Mouse (Mus musculus) thymus, adult 2 months (tissue): Measurements from ENCODE around the gene Dnajc3.

Experiments used
- CTCF ChIP-seq: fragments of 200-500 bp; IDR thresholded peaks from 2 replicates; pipeline ENCODE4 v1.5.1; 2012; ENCODE audit warnings: mild to moderate bottlenecking, control low read depth, low read length, moderate library complexity, borderline replicate concordance; ENCODE audit not compliant: control insufficient read depth, poor library complexity, insufficient read depth; ENCODE audit errors: extremely low read depth
- POLR2A ChIP-seq: fragments of 200-500 bp; IDR thresholded peaks from 2 replicates; pipeline ENCODE4 v1.6.1; 2012; ENCODE audit warnings: mild to moderate bottlenecking, low read length, control low read depth, moderate library complexity; ENCODE audit not compliant: control insufficient read depth, poor library complexity, insufficient read depth; ENCODE audit errors: extremely low read depth

- TF ChIP-seq POLR2A (no peak), CTCF (no peak)
These were observed 3.2 kb downstream of the Dnajc3 start for GRCm38 (mm10) chr14:118940796-118941495.
